Mouse (Mus musculus) hindbrain, postnatal 0 days (tissue): ENCODE measurements around the gene Olfr643. TPM values are rescaled to one million over a fixed set of nuclear protein-coding genes. Genes with fewer than 3 reads are reported as not detected.

Experiments used
- ATAC-seq: fragments of 200-750 bp; cut with Nextera tagmentation; 2 replicates; pipeline ENCODE4 v1.8.0; 2017; ENCODE audit warnings: mild to moderate bottlenecking, moderate TSS enrichment, moderate library complexity
- DNase-seq: peaks from one replicate; pipeline ENCODE4 v3.0.0-alpha.2; 2015; ENCODE audit warnings: low spot score
- H3K27ac ChIP-seq: fragments of 300-500 bp; sonication (generic); 2 replicates; pipeline ENCODE4 v1.5.1; 2014; ENCODE audit warnings: mild to moderate bottlenecking
- H3K27me3 ChIP-seq: fragments of 300-500 bp; sonication (generic); 2 replicates; pipeline ENCODE4 v1.6.1; 2014; ENCODE audit warnings: low read length, mixed read lengths; ENCODE audit not compliant: insufficient read depth
- H3K36me3 ChIP-seq: fragments of 300-500 bp; sonication (generic); 2 replicates; pipeline ENCODE4 v1.6.1; 2014; ENCODE audit warnings: low read length, mixed read lengths; ENCODE audit not compliant: insufficient read depth
- H3K4me1 ChIP-seq: fragments of 300-500 bp; sonication (generic); 2 replicates; pipeline ENCODE4 v1.6.1; 2014; ENCODE audit warnings: antibody characterized with exemption, low read length, mixed read lengths; ENCODE audit not compliant: insufficient read depth
- H3K4me2 ChIP-seq: fragments of 300-500 bp; sonication (generic); 2 replicates; pipeline ENCODE4 v1.6.1; 2014; ENCODE audit warnings: low read depth, mild to moderate bottlenecking, low read length, moderate library complexity, mixed read lengths
- H3K4me3 ChIP-seq: fragments of 300-500 bp; sonication (generic); 2 replicates; pipeline ENCODE4 v1.5.1; 2014; ENCODE audit warnings: low read length
- H3K9ac ChIP-seq: fragments of 300-500 bp; sonication (generic); replicated peaks from 2 replicates; pipeline ENCODE4 v1.6.1; 2014; ENCODE audit warnings: mild to moderate bottlenecking, low read length, moderate library complexity, mixed read lengths
- H3K9me3 ChIP-seq: fragments of 300-500 bp; sonication (generic); 2 replicates; pipeline ENCODE4 v1.6.1; 2016; ENCODE audit warnings: low read length, mixed read lengths
- CTCF ChIP-seq: IDR thresholded peaks from 2 replicates; pipeline ENCODE4 v1.5.1; 2016; ENCODE audit warnings: antibody characterized with exemption, control low read depth, low read depth
- WGBS: fragments of 180-500 bp; shearing (Covaris S2); extraction: QIAGEN DNeasy Blood & Tissue Kit; methylation state at CpG from one replicate; pipeline ENCODE4 v1.1.7; 2014; 5-methylcytosine and 5-hydroxymethylcytosine counted together
- polyA plus RNA-seq: library from polyadenylated mRNA; unstranded; fragments of >200 nt; fragmentation: Nextera tagmentation; extraction: Ambion mirVana; gene quantifications from 2 replicates; pipeline ENCODE4 v1.2.1, GENCODE M21; 2015
- total RNA-seq: library from RNA; depleted of rRNA; stranded (reverse); fragments of >200 nt; gene quantifications from 2 replicates; pipeline ENCODE4 v1.2.3, GENCODE M21; 2014; rRNA removed

Gene Olfr643
- total RNA-seq (not detected in 2 replicates), polyA plus RNA-seq (not detected in 2 replicates)

GRCm38 (mm10) chr7:104137305-104137704, at the start of gene Olfr643:
Gene Olfr643 (minus strand): TSS chr7:104137405.
- no peak for TF ChIP-seq CTCF
- Histone ChIP-seq H3K9ac (no peak within 1 kb of the TSS), H3K4me3 (no peak within 1 kb of the TSS), H3K9me3 (no peaks in the 10 kb centered on the region), H3K4me1 (no peaks in the 10 kb centered on the region), H3K36me3 (no peaks in the 10 kb centered on the region), H3K27me3 (no peaks in the 10 kb centered on the region), H3K27ac (no peak within 1 kb of the TSS), H3K4me2 (no peak within 1 kb of the TSS)
- 91% methylated on average over 5 of the region's 5 CpGs for WGBS
- ATAC-seq (no peak), DNase-seq (no peak)

DNA sequence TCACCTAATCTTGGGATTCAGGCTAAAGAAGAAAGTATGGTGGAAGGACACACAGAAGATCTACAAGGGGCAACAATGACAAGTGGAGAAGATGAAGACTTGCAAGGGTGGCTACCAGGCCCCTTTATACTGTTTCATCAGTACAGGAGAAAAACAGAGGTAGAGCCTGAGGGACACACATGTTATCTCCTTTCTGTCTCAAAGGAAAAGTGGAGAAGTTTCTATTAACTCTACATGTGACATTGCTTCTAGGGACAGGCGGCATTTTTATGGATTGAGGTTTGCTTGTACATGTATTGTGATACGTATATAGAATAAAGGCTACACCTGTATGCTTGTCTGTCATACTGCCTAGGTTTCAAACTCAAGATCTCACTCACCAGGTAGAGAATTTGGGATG, 46.1 kb upstream of the Olfr643 start, which contains the start of gene Olfr648:
TSS of gene Olfr648 (minus strand) at position 101 of the 400 bp plus-strand sequence.
- Histone ChIP-seq H3K4me2 (no peak within 1 kb of the TSS), H3K9ac (no peak within 1 kb of the TSS), H3K9me3 (no peaks in the 10 kb centered on the region), H3K27me3 (no peaks in the 10 kb centered on the region), H3K27ac (no peak within 1 kb of the TSS), H3K4me3 (no peak within 1 kb of the TSS), H3K4me1 (no peaks in the 10 kb centered on the region), H3K36me3 (no peaks in the 10 kb centered on the region)
- DNase-seq, result no peak
- no peak for TF ChIP-seq CTCF
- no peak for ATAC-seq
- 96% methylated on average over 2 of the region's 2 CpGs for WGBS

GRCm38 (mm10) chr7:104179074-104179473, 41.9 kb upstream of the Olfr643 start:
- no peak overlapping the region for H3K4me3 ChIP-seq
- no peak for TF ChIP-seq CTCF
- H3K27me3 ChIP-seq, result no peaks in the 10 kb centered on the region
- no peak overlapping the region for H3K27ac ChIP-seq
- ATAC-seq, result no peak
- no peaks in the 10 kb centered on the region for H3K4me1 ChIP-seq
- H3K36me3 ChIP-seq, result no peaks in the 10 kb centered on the region
- H3K9me3 ChIP-seq, result no peaks in the 10 kb centered on the region
- no peak overlapping the region for H3K4me2 ChIP-seq
- H3K9ac ChIP-seq, result no peak overlapping the region
- DNase-seq, result no peak
- 56% methylated on average over 1 of the region's 1 CpGs for WGBS

- TF ChIP-seq CTCF, result no peak
- 52% methylated on average over 5 of the region's 5 CpGs for WGBS
- Histone ChIP-seq H3K27me3 (no peaks in the 10 kb centered on the region), H3K4me2 (no peak overlapping the region), H3K9me3 (no peaks in the 10 kb centered on the region), H3K9ac (no peak overlapping the region), H3K4me1 (no peaks in the 10 kb centered on the region), H3K27ac (no peak overlapping the region), H3K36me3 (no peaks in the 10 kb centered on the region), H3K4me3 (no peak overlapping the region)
- DNase-seq, result peak; percentile 5
- peak; percentile 51; the same call in 1 of the 2 replicates for ATAC-seq
Measured at GRCm38 (mm10) chr7:104178422-104179054, 41.3 kb upstream of the Olfr643 start.

DNA sequence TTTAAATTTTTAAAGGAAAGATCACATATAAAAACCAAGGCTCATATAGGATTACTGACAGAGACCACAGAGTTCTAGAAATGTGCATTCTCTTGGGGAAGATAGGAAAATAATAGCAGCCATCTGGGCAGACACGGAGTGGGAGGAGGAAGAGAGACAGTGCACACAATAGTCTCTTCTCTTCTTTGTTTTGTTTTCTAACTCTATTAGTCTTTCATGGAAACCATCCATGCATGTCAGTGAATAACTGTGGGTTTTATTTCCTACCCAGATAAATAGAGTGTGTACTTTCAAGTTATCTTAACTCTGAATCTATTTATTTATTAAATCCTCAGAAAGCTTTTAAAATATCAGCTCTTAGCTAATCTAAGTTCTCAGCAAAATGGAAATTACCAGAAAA, 37.9 kb upstream of the Olfr643 start:
- no peak overlapping the region for H3K4me3 ChIP-seq
- no peak overlapping the region for H3K4me2 ChIP-seq
- no peaks in the 10 kb centered on the region for H3K9me3 ChIP-seq
- no peak overlapping the region for H3K9ac ChIP-seq
- 23% methylated on average over 1 of the region's 1 CpGs for WGBS
- H3K27me3 ChIP-seq, result no peaks in the 10 kb centered on the region
- no peak for ATAC-seq
- no peaks in the 10 kb centered on the region for H3K4me1 ChIP-seq
- H3K27ac ChIP-seq, result no peak overlapping the region
- no peaks in the 10 kb centered on the region for H3K36me3 ChIP-seq
- DNase-seq, result no peak
- TF ChIP-seq CTCF, result no peak

DNA sequence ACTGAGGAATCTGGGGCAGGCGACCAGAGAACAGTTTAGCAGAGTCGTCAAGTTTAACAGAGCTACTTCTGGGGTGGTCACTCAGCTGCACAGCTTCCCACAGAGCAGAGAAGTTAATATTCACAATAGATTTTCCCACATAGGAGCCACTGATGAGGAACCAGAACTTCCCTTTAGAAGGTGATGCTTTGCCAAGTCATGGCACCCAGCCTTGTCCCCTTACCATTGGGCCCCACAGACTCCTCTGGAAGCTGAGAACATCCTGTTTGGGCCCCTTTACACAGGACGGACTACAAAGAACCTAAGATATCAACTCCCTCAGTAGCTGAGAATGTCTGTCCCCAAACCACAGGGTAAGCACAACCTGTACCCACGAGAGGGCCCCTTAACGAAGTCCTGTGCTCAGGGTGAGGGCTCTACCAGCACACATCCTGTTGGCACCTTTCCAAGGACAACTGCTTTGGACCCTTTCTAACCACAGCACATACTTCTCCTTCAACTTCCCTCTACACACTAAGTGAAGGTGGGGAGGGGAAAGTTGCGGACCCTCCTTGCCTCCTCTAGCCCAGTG, 32.5 kb upstream of the Olfr643 start:
- Histone ChIP-seq H3K4me1 (no peaks in the 10 kb centered on the region), H3K4me3 (no peak overlapping the region), H3K27ac (no peak overlapping the region), H3K36me3 (no peaks in the 10 kb centered on the region), H3K9me3 (no peaks in the 10 kb centered on the region), H3K9ac (no peak overlapping the region), H3K4me2 (no peak overlapping the region), H3K27me3 (no peaks in the 10 kb centered on the region)
- ATAC-seq (no peak), DNase-seq (no peak)
- no peak for TF ChIP-seq CTCF
- 80% methylated on average over 6 of the region's 6 CpGs for WGBS

GRCm38 (mm10) chr7:104167105-104167504, 29.9 kb upstream of the Olfr643 start:
- H3K4me1 ChIP-seq, result no peaks in the 10 kb centered on the region
- H3K9ac ChIP-seq, result no peak overlapping the region
- no peak for ATAC-seq
- no peaks in the 10 kb centered on the region for H3K9me3 ChIP-seq
- TF ChIP-seq CTCF, result no peak
- H3K4me2 ChIP-seq, result no peak overlapping the region
- no peak overlapping the region for H3K4me3 ChIP-seq
- 85% methylated on average over 6 of the region's 6 CpGs for WGBS
- no peak overlapping the region for H3K27ac ChIP-seq
- no peak for DNase-seq
- no peaks in the 10 kb centered on the region for H3K36me3 ChIP-seq
- no peaks in the 10 kb centered on the region for H3K27me3 ChIP-seq
